ENCODE assay signal across 8 mouse cellular contexts in the genomic region with DNA sequence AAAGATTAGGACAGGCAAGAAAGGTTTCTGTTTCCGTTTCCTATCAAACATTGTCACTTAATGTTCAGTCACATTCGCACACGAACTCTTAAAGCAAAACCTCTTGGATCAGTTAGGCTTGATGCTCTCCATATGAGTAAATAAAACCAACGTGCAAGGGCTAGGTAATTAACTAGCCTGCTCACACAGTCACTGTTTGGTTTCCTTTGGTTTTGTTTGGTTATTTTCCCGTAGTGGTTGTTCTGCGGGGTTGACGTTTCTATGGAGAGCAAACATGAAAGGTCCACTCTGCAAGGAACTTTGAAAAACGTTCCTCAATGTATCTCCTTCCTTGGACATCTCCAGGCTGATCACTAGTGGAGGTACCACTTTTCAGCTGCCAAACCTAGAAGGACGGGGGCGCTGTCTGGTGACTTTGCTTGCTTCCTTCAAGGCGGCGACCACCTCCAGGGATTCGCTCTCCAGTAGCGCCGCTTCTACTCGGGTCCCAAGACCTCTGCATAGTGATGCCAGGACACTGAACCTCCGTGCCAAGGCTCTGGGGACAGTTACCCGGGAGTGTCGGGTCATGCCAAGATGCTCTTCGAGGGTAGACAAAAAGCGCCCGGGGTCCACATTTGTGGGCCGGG. TPM values are rescaled to one million over a fixed set of nuclear protein-coding genes. Genes with fewer than 3 reads are reported as not detected.
DNase-seq lines count a peak whose midpoint lies in the region; ATAC-seq and TF ChIP-seq lines count a peak whose summit lies in the region.

No protein-coding gene starts in this region.

- no peaks in the 10 kb centered on the region for H3K36me3 ChIP-seq in neural tube, embryonic 11.5 days (ENCODE audit: control insufficient read depth, insufficient read depth, low read length)
- H3K36me3 ChIP-seq in forebrain, embryonic 10.5 days (replicated peaks): no peaks in the 10 kb centered on the region
- no peaks in the 10 kb centered on the region for H3K36me3 ChIP-seq in heart, embryonic 14.5 days (ENCODE audit: control insufficient read depth, insufficient read depth, low read length)
- no peaks in the 10 kb centered on the region for H3K36me3 ChIP-seq in liver, embryonic 14.5 days (replicated peaks; ENCODE audit: control insufficient read depth, insufficient read depth, low read depth)

- H3K9me3 ChIP-seq in neural tube, embryonic 11.5 days (ENCODE audit: control insufficient read depth, low read length): no peaks in the 10 kb centered on the region
- H3K9me3 ChIP-seq in forebrain, embryonic 10.5 days: no peaks in the 10 kb centered on the region
- no peaks in the 10 kb centered on the region for H3K9me3 ChIP-seq in heart, embryonic 14.5 days (ENCODE audit: control insufficient read depth, low read length)
- H3K9me3 ChIP-seq in liver, embryonic 14.5 days (ENCODE audit: control insufficient read depth, low read length): no peaks in the 10 kb centered on the region

- ATAC-seq in neural tube, embryonic 11.5 days (ENCODE audit: insufficient read depth, low FRiP score, low TSS enrichment): peak; percentile 77
- ATAC-seq in heart, embryonic 14.5 days (ENCODE audit: insufficient number of reproducible peaks, insufficient read depth, low FRiP score, low read depth): peak; percentile 31; the same call in 1 of the 2 replicates
- ATAC-seq in liver, embryonic 14.5 days (ENCODE audit: insufficient read depth): no peak

- TF ChIP-seq EP300 in liver, embryonic 14.5 days (IDR thresholded peaks at IDR 0.05; ENCODE audit: low read depth): no peak

- peak overlapping the region; percentile 78 for H3K4me3 ChIP-seq in neural tube, embryonic 11.5 days (ENCODE audit: low read depth, low read length)
- H3K4me3 ChIP-seq in forebrain, embryonic 10.5 days: peak overlapping the region; percentile 79
- peak overlapping the region; percentile 71 to 83 for H3K4me3 ChIP-seq in heart, embryonic 14.5 days (ENCODE audit: control insufficient read depth in 1 of 2, insufficient read depth in 1 of 2, low read depth in 1 of 2, low read length in 2 of 2)
- peak overlapping the region; percentile 94 for H3K4me3 ChIP-seq in layer of hippocampus, adult 2 months
- H3K4me3 ChIP-seq in liver, embryonic 14.5 days (ENCODE audit: insufficient read depth in 1 of 2, low read depth in 2 of 2, low read length in 2 of 2): peak overlapping the region in 1 of 2 experiments; percentile 44; a peak in 2 of 4 replicates

- no peaks in the 10 kb centered on the region for H3K27me3 ChIP-seq in neural tube, embryonic 11.5 days (ENCODE audit: control insufficient read depth, insufficient read depth, low read length)
- H3K27me3 ChIP-seq in forebrain, embryonic 10.5 days (ENCODE audit: poor library complexity, severe bottlenecking): peaks cover 10% of the 10 kb centered on the region; the same call in 1 of the 2 replicates
- no peaks in the 10 kb centered on the region for H3K27me3 ChIP-seq in heart, embryonic 14.5 days (ENCODE audit: control insufficient read depth, insufficient read depth, low read length)
- H3K27me3 ChIP-seq in liver, embryonic 14.5 days (ENCODE audit: control insufficient read depth, insufficient read depth, low read length): peaks cover 28% of the 10 kb centered on the region

- H3K4me1 ChIP-seq in neural tube, embryonic 11.5 days (ENCODE audit: control insufficient read depth, insufficient read depth, low read length): no peaks in the 10 kb centered on the region; the same call in 1 of the 2 replicates
- H3K4me1 ChIP-seq in forebrain, embryonic 10.5 days: peaks cover 24% of the 10 kb centered on the region
- H3K4me1 ChIP-seq in heart, embryonic 14.5 days (ENCODE audit: control insufficient read depth in 2 of 2, insufficient read depth in 2 of 2, low read length in 2 of 2): peaks cover 3 to 12% of the 10 kb centered on the region in 2 experiments; a peak in 3 of 4 replicates
- no peaks in the 10 kb centered on the region for H3K4me1 ChIP-seq in liver, embryonic 14.5 days (replicated peaks; ENCODE audit: control insufficient read depth in 2 of 2, insufficient read depth in 2 of 2, low read length in 1 of 2)

- 3% methylated on average over 23 of the region's 23 CpGs for WGBS in neural tube, embryonic 11.5 days
- WGBS in forebrain, embryonic 10.5 days: 3% methylated on average over 23 of the region's 23 CpGs
- 4% methylated on average over 23 of the region's 23 CpGs for WGBS in heart, embryonic 14.5 days
- 4% methylated on average over 23 of the region's 23 CpGs for WGBS in liver, embryonic 14.5 days (ENCODE audit: insufficient replicate concordance)

- peak; percentile 65 for TF ChIP-seq CTCF in layer of hippocampus, adult 2 months (conservative IDR thresholded peaks at IDR 0.05)
- no peak for TF ChIP-seq CTCF in liver, embryonic 14.5 days (IDR thresholded peaks at IDR 0.05; ENCODE audit: low read depth)

- DNase-seq in neural tube, embryonic 11.5 days (ENCODE audit: low spot score): no peak
- DNase-seq in neural tube, embryonic 10.5 days (ENCODE audit: extremely low spot score, low spot score): no peak
- DNase-seq in forebrain, embryonic 10.5 days (ENCODE audit: extremely low spot score, low spot score): no peak
- DNase-seq in layer of hippocampus, adult 2 months (ENCODE audit: low spot score in 2 of 2): peak; percentile 37 to 46
- no peak for DNase-seq in liver, embryonic 14.5 days (ENCODE audit: low read depth in 3 of 3, low spot score in 3 of 3)
- peak; percentile 29 for DNase-seq in ovary, postnatal 36 days (ENCODE audit: low spot score)
- DNase-seq in thymus, postnatal 0 days (ENCODE audit: low spot score): no peak

- peak overlapping the region; percentile 93 for H3K27ac ChIP-seq in neural tube, embryonic 11.5 days (ENCODE audit: low read depth, low read length)
- peak overlapping the region; percentile 89 for H3K27ac ChIP-seq in forebrain, embryonic 10.5 days
- peak overlapping the region in 1 of 2 experiments; percentile 62; a peak in 2 of 4 replicates for H3K27ac ChIP-seq in heart, embryonic 14.5 days (replicated peaks in 1 of 2; ENCODE audit: control insufficient read depth in 1 of 2, insufficient read depth in 1 of 2, low read depth in 2 of 2, low read length in 2 of 2)
- peak overlapping the region; percentile 98 for H3K27ac ChIP-seq in layer of hippocampus, adult 2 months
- no peak overlapping the region for H3K27ac ChIP-seq in liver, embryonic 14.5 days

- peak overlapping the region; percentile 73 for H3K9ac ChIP-seq in neural tube, embryonic 11.5 days (ENCODE audit: low read length)
- H3K9ac ChIP-seq in heart, embryonic 14.5 days (ENCODE audit: low read length): peak overlapping the region; percentile 72
- H3K9ac ChIP-seq in liver, embryonic 14.5 days (replicated peaks): no peak overlapping the region

- H3K4me2 ChIP-seq in neural tube, embryonic 11.5 days (ENCODE audit: low read depth): peak overlapping the region; percentile 81
- peak overlapping the region; percentile 94 for H3K4me2 ChIP-seq in heart, embryonic 14.5 days (ENCODE audit: low read length)
- peak overlapping the region; percentile 48 for H3K4me2 ChIP-seq in liver, embryonic 14.5 days (ENCODE audit: low read depth)

RNA-seq across cellular contexts. Expression of gene B3galt1, which starts 0.7 kb away (rescaled TPM):
- 21.1 and 23.7 TPM in 2 replicates for polyA plus RNA-seq in neural tube, embryonic 11.5 days (2014; fragmentation: Nextera tagmentation; extraction: Ambion mirVana)
- 5.9 and 7.4 TPM in 2 replicates for polyA plus RNA-seq in forebrain, embryonic 10.5 days (2016; fragmentation: Nextera tagmentation; extraction: Ambion mirVana)
- polyA plus RNA-seq in heart, embryonic 14.5 days (2014; fragmentation: Nextera tagmentation; extraction: Ambion mirVana): 7.1 and 8.9 TPM in 2 replicates
- total RNA-seq in layer of hippocampus, adult 2 months (2021): 10 to 100 TPM; 79.7 to 80.5 TPM
- polyA plus RNA-seq in liver, embryonic 14.5 days (2012; rRNA removed): 0.03 and 0.06 TPM in 2 replicates
- 0.16 and 0.23 TPM in 2 replicates for polyA plus RNA-seq in liver, embryonic 14.5 days (2014; fragmentation: Nextera tagmentation; extraction: Ambion mirVana)
- polyA plus RNA-seq in thymus, postnatal 0 days (2015; fragmentation: Nextera tagmentation; extraction: Ambion mirVana): 0.18 and 0.48 TPM in 2 replicates

Comparison
In these comparisons a context has a peak if more than half of its experiments do, and no peak if none do; other contexts are left out.
1. DNase-seq: peak in layer of hippocampus, adult 2 months (2 of 2) and ovary, postnatal 36 days (single experiment); none in neural tube, embryonic 11.5 days (single experiment), neural tube, embryonic 10.5 days (single experiment), forebrain, embryonic 10.5 days (single experiment), liver, embryonic 14.5 days (0 of 3) and thymus, postnatal 0 days (single experiment).
2. Peak in every context shown above with its lines, with median percentiles within 50 percentile points of each other: H3K4me2 ChIP-seq.